Mouse (Mus musculus): ENCODE results near the gene Zfp592. TPM values are rescaled to one million over a fixed set of nuclear protein-coding genes. Genes with fewer than 3 reads are reported as not detected.

Zfp592 gene
- total RNA-seq, 1 experiment from 2014 or later, result 28.8 TPM

DNA sequence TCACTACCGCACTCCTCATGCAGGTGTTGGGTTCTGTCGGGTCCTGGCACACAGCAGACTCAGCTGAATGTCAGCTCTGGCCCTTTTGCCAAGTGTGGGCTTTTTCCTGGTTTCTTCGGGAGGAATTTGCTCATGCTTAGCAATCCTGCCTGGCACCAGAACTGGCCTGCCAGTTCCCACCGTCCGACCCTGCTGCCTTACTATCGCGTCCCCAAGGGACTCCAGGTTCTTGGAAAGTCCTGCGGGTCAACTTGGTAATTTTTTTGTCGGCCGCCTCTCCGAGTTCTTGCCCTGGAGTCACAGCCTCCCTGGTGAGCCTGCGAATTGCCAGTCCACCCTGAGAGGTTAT lies 876 bp upstream of the Zfp592 start:
- ATAC-seq (replicated peaks; ENCODE audit: low read depth, poor library complexity, severe bottlenecking), result no peak

DNA sequence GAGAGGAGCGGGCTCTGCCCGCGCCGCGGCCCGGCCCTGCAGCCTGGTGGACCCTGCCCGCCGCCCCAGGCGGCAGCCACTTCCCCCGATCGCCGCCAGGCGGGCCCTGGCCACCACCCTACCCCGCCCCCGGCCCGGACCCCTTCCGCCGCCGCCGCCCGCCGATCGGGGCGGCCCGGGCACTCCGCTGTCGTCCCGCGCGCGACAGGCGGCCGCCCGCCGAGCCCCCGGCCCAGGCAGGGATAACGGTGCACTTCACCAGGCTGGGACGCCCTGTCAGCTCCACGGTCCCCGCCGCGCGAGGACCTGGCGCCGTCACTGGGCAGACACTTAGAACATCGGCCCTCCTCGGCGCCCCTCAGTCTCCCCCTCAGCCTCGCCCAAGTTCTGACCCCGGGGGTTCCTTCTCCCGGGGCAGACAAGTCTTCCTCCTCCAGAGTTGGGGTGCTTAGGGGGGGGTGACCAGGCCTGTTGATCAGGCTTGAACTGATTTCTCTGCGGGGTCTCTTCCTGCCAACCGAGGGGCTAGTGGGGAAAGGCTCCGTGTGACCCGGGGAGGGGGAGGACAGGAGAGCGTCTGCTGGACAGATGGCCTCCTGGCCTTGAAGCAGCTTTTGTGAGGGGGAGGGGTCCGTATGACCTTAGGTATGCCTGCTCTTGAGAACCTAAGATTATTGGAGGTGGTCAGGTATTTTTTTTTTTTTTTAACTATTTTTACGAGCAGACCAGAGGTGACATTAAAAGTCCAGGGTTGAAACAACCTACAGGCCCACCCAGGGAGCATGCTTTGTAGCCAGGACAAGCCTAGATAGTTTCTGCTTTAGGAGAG lies 567 bp downstream of the Zfp592 start:
- no peak for ATAC-seq (replicated peaks; ENCODE audit: low read depth, poor library complexity, severe bottlenecking)

DNA sequence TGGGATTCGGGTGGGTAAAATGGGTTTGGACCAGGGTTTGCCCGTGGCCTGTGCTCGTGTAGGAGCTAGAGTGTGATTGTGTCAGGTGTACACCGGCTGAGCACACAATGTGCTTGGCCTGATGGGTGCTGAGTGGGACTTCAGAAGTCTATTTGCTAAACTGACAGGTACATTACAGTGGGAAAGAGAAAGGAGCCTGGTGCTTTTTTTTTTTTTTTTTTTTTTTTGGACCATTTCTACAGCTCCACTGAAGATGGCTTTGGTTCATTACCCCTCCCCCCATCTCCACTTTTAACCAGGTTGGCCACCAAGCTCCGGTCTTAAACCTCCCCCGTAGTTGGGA lies 1.2 kb downstream of the Zfp592 start:
- no peak for ATAC-seq (replicated peaks; ENCODE audit: low read depth, poor library complexity, severe bottlenecking)

DNA sequence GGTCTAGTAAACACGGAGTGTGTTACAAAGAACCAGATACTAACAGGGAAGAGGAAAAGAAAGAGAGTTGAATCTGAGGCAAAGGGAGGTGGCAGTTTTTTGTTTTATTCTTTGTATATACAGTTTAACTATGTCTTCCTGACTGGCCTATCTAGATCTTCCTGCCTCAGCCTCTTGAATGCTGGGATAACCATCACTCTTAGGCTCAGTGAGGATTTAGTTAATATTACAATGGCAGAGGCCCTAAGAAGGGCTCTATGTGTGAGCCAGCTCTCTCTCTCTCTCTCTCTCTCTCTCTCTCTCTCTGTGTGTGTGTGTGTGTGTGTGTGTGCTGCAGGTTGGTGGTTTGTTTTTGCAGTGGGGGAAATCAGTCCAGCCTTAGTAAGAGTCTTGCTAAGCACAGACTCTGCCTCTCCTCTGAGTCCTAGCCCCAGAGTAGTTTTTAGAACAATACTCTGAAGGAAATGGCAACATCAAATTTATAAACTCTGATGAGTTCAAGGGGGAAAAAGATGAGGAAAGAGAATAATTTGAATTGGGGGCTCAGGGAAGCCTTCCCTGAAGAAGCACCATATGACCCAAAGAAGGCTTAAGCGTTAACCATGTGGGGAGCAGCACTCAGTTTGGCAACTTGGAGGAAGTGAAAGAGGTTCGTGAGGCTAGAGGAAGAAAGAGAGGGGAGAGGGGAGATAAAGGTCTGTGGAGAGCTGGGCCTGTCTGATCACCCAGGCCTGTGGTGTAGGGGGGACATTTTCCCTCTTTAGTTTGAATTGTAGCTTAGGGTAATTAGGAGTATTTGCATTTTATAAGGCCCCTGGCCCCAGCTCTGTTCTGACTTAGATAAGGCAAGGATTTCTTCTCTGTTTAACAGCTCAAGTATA lies 2.0 kb downstream of the Zfp592 start:
- ATAC-seq (replicated peaks; ENCODE audit: low read depth, poor library complexity, severe bottlenecking), result peak; percentile 72

DNA sequence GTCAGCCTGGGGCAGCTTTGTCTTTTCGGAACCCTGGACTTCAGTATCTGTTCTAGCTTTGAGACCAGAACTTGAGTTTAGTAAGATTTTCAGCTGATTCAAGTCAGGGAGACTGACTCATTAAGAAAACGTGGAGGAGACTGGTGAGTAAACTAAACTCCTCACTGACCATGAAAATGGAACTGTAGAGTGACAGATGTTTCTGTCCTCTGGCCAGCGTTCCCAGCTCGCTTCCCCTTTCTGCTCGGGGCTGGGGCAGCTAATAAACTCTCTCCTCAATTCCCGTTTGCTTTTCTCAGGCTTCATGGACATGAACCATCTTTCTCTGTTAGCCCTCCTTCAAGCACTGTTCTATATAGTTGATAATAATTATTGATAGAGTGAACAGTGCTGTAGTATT lies 4.3 kb downstream of the Zfp592 start:
- peak; percentile 39 for ATAC-seq (replicated peaks; ENCODE audit: low read depth, poor library complexity, severe bottlenecking)

DNA sequence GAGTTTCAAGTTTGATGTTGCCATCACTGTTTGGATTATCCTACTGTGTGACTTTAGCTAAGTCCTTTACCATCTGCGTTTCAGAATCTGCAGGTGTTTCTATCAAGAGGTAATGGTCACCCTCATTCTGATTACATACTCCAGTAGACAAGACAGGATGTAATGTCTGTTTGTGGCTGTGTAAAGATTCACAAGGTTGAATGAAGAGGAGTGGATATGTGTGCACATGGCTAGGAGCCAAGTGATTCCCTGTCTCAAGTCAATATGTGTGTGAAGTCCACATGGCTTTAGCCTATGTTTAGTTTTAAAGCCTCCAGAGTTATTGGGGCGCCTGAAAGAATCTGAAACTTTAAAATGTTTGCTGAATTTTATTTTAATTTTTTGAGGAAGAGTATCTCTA lies 6.1 kb downstream of the Zfp592 start:
- ATAC-seq (replicated peaks; ENCODE audit: low read depth, poor library complexity, severe bottlenecking), result no peak

DNA sequence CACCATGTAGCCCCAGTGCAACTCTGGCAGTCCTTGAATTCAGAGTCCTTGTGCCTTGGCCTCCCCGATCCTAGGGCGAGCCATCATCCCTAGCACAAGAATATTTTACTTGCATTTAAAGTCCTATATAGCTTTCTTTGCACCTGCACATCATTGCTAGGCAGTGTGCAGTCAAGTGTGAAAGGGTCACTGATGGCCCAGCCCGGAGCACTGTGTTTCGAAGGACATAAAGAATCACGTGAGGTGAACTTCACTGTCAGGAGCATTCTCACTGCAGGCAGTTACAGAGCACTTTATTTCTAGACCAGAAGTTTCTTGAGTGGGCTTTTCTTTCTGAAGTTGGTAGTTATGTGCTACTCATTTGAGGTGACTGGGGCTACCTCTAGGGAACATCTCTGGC lies 8.4 kb downstream of the Zfp592 start:
- no peak for ATAC-seq (replicated peaks; ENCODE audit: low read depth, poor library complexity, severe bottlenecking)

DNA sequence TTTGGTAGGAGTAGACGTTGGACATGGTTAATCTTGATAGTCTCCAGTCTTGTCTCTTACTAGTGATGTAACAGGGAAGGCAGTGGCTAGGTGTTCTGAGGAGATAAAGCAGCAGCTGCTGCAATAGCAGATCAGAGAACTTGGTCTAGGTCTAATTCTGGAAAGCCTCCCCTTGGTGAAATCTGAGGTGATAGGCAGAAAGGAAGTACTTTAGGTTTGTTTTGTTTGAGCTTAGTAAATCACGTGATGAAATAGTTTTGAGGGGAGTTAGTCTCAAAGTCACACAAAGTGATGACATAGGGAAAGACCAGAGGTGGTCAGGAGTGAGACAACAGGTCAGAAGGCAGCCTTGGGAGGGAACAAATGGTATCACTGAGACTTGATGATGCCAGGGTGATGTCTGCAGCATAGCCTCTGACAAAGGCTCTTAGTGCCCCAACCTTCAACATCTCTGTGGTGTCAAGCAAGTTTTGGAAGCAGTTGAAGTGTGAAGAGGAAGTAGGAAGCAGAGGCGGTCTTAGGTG lies 11.1 kb downstream of the Zfp592 start:
- peak; percentile 67 for ATAC-seq (replicated peaks; ENCODE audit: low read depth, poor library complexity, severe bottlenecking)

DNA sequence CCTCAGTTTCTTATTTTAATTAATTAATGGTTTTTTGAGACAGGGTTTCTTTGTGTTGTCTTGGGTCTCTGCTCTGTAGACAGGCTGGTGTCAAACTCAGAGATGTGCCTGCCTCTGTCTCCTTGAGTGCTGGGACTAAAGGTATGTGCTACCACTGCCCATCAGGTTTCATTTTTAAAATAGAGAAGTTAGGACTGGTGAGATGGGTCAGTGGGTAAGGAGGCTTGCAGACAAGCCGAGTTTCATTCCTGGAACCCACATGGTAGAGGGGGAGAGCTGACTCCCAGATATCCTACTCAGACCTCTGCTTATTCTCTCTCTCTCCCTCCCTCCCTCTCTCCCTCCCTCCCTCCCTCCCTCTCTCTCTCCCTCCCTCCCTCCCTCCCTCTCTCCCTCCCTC lies 12.5 kb downstream of the Zfp592 start:
- ATAC-seq (replicated peaks; ENCODE audit: low read depth, poor library complexity, severe bottlenecking), result no peak

DNA sequence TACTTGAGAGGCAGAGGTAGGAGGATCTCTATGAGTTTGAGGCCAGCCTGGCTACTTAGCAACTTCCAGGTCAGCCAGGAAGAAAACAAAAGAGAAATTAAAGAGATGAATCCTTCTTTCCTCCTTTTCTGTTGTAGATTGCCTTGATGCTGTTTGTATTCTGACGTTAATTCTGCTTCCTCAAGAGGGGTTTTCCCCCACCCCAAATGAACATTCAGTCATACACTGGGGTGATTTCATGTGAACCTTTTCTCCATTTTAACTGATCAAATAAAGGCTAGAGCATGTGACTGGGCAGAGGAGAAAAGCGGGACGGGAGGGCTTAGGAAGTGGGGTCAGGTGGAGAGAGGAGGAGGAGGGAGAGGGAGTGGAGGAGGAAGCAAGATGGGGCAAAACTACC lies 14.8 kb downstream of the Zfp592 start:
- no peak for ATAC-seq (replicated peaks; ENCODE audit: low read depth, poor library complexity, severe bottlenecking)

DNA sequence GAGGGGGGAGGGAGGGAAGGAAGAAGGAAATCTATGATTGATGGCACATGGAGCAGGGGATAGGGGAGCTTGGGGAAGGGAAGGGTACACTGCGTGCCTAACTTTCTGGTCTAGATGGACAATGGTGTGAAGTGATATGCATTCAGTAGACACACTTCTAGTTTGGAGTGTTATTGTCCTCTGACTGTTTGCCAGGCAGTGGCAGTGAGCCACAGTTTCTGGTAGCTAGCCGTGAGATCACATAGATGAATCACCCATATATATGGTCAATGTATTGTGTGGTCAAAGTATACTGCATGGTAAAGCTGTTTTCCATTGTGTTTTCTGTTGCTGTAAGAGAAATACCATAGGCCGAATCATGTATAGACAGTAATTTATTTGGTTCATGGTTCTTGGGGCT lies 18.1 kb downstream of the Zfp592 start:
- no peak for ATAC-seq (replicated peaks; ENCODE audit: low read depth, poor library complexity, severe bottlenecking)

DNA sequence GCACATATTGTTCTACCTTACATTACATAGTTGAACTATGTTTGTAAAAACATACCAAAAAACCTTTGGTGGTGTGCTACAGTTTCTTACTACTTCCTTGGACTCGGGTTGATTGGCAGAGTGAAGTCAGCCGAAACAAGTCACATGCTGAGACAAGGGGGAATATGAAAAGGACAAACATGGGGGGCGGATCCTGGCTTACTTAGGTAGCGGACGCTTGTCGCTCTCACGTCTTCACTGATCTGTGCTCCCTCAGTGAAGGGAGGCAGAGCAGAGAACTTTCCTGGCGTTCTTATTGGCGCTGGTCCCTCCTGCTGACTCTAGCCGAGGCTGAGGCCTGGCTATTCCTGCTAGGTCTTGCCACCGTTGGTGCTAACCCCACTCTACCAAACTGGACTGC lies 26.8 kb downstream of the Zfp592 start:
- no peak for ATAC-seq (replicated peaks; ENCODE audit: low read depth, poor library complexity, severe bottlenecking)

DNA sequence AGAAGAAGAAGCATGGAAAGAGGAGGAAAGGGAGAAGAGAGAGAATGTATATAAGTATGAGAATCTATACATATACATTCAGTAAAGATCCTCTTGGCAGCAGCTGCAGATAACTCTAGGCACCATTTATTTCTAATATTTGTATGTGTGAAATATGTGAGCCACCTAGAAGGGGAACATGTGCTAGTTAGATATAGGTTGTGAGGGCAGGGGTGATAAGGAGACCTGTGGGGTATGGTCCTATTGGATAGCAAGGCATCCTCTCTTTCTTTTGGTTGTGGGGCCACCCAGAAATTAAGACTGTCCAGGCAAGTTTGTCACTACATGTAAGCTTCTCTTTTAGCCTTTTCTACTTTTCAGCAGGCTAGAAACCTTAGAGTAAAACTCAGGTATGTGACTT lies 29.2 kb downstream of the Zfp592 start:
- no peak for ATAC-seq (replicated peaks; ENCODE audit: low read depth, poor library complexity, severe bottlenecking)

DNA sequence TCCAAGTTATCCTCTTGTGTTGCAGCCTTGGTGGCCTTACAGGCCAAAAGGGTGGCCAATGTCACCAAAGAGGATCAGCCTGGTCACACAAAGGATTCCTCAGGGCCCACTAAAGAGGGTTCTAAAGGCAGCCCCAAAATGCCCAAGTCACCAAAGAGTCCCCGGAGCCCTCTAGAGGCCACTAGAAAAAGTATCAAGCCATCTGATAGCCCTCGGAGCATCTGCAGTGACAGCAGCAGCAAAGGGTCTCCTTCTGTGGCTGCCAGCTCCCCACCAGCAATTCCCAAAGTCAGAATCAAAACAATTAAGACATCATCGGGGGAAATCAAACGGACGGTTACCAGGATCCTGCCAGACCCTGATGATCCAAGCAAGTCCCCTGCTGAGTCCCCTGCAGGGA lies 30.6 kb downstream of the Zfp592 start:
- ATAC-seq (replicated peaks; ENCODE audit: low read depth, poor library complexity, severe bottlenecking), result peak; percentile 66; the same call in 1 of the 2 replicates

DNA sequence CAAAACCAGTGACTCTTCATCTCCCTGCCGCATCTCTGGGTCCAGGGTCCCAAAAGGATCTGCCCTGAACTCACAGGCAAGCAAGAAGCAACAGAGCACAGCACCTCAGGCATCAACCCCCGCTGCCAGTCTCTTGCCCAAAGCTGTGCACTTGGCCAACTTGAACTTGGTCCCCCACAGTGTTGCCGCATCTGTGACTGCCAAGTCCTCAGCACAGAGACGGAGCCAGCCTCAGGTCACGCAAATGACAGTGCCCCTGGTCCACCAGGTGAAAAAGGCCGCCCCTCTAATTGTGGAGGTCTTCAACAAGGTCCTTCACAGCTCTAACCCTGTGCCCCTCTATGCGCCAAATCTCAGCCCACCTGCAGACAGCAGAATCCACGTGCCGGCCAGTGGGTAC lies 31.2 kb downstream of the Zfp592 start:
- no peak for ATAC-seq (replicated peaks; ENCODE audit: low read depth, poor library complexity, severe bottlenecking)

DNA sequence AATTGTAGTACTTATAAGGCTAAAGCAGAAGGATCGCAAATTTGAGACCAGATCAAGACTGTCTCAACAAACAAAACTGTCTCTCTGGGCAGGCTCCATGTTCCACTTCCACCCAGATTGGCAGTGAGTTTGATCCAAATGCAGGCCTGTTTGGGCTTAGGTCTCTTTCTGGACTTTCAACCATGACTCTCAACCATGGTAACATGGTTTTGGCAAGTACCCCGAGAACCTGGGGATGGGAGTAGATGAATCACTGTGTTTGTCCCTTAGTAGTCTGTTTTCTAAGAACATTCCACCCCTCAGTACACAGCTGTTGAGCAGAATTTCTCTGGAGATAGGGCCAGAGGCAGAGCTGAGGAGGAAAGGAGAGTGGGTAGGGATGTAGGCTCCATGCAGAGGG lies 32.3 kb downstream of the Zfp592 start:
- no peak for ATAC-seq (replicated peaks; ENCODE audit: low read depth, poor library complexity, severe bottlenecking)

DNA sequence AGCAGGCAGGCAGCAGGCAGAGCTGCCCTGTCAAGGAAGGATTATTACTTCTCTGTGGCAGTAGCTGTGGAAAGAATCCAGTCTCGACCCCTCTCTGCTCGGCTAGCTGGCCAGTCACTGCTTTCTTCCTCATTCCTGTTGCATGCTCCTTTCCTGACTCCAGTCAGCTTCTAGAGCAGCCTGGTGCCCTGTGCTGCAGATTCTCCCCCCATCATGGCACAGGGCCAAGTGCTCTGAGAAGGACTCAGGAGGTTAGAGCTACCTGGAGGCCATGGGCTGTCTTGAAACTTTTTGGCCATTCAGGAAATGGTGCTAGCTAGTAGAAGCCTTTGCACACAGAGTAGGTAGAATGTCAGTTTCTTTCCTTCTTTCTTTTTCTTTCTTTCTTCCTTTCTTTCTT lies 46.2 kb downstream of the Zfp592 start:
- no peak for ATAC-seq (replicated peaks; ENCODE audit: low read depth, poor library complexity, severe bottlenecking)

DNA sequence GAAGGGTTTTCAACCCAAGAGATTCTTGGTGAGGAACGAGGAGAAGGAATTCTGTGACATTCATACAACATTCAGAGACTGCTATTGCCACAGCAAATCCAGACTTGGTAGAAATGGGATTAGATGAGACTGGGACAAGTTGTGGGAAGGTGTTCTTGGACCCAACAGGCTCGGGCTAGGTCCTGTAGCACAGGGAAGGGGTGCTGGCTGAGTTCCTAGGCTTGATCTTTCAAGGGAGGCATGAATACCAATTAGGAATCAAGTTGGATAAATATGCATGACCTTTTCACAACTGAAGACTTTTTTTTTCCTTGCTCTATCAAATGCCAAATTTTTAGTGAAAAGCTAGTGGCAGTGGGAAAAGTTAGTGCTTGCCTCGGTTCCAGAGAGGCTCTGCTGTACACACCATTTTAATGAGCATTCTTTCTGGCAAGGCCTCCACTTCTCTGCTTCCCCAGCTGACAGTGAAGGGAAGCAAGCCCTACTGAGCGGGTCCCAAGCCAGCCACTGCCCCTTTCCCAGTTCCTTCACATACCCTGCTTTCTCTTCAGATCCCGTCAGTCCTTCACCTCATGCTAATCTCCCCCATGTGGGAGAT lies 49.6 kb downstream of the Zfp592 start:
- ATAC-seq (replicated peaks; ENCODE audit: low read depth, poor library complexity, severe bottlenecking), result no peak

DNA sequence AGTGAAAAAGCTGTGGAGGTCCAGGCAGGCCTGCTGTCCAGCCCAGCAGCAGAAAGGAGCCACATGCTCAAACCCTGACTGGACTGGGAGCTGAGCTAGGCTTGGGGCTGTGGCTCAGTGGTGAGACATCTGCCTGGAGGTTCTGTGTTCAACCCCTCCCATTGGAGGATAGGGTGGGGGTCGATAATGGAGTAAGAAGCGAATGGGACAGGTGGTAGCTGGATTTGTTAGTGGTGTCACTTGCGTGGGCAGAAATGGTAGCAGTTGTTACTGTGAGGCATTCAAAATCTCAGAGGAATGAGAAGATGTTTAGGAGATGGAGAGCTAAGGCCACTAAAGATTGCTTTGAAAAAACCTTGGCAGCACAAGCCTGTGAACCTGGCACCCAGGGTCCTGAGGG lies 54.4 kb downstream of the Zfp592 start:
- ATAC-seq (replicated peaks; ENCODE audit: low read depth, poor library complexity, severe bottlenecking), result no peak

DNA sequence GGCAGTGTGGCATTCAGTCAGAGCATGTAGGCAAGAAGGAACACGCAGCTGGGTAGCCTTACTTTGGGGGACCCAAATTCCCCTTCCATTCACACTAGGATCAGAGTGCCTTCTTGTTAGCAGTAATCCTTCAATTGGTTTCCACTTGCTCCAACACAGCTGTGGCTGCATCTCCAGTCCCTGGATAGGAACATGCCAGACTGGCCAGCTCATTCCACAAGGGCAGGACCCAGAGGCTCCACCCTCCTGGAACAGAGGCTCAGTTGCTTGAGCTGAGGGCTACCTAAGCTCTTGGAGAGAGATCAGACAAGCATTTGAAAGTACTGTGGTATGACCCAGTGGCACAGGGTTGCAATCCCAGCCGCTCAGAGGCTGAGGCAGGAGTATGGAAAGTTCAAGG lies 55.0 kb downstream of the Zfp592 start:
- ATAC-seq (replicated peaks; ENCODE audit: low read depth, poor library complexity, severe bottlenecking), result no peak

DNA sequence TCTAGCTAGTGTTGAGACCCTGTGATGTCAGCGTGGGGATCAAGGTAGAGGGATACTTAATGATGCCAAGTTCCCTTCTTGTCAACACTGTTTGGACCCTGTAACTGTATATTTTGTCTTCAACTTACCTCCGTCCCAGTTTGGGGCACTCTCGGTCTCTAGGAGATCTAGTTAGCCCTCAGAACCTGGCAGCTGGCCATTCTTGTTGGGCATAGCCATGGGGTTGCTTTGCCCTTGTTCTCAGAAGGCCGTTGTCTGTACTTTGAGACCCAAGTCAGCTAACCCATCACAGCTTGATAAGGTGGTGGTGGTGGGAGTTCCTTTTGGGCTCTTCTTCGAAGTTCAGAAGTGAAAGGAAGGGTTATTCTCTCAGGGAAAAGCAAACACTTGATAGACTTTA lies 56.5 kb downstream of the Zfp592 start:
- no peak for ATAC-seq (replicated peaks; ENCODE audit: low read depth, poor library complexity, severe bottlenecking)

Data from common myeloid progenitor, adult 5-6 weeks (primary cell).